Mouse (Mus musculus) C2C12 (cell line): ENCODE measurements around the gene Smad1.

Experiments
- CEBPB ChIP-seq: IDR thresholded peaks from one replicate; pipeline ENCODE4 v1.6.1; 2011; ENCODE audit warnings: low read depth, mild to moderate bottlenecking, control low read depth, moderate library complexity
- CTCF ChIP-seq: IDR thresholded peaks from one replicate; pipeline ENCODE4 v1.5.1; 2011; ENCODE audit not compliant: control insufficient read depth, insufficient read depth, insufficient read length
- MYOG ChIP-seq: IDR thresholded peaks from one replicate; pipeline ENCODE4 v1.6.1; 2011; ENCODE audit not compliant: control insufficient read depth, insufficient read length; ENCODE audit errors: extremely low read depth
- USF1 ChIP-seq: IDR thresholded peaks from one replicate; pipeline ENCODE4 v1.6.1; 2011; ENCODE audit warnings: low read depth, mild to moderate bottlenecking, control low read depth, moderate library complexity

DNA sequence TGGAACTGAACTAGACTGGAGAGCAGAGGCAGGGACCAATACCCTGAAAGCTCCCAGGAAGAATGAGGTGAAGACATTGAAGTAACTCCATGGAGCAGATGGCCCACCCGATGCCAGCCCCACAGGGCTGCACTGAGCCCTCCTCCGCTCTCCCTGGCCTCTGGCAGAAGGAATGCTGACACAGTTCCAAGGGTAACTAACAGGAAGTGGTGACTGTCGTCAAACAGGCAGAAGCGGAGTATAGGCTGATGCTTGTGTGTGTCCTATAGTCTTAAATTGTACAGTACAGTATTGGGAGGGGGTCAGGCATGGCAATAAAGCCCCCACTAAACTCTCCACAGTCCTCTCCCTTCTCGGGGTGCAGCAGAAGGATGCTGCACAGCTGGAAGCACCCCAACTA lies 24.9 kb downstream of the Smad1 start:
- TF ChIP-seq USF1: no peak
- TF ChIP-seq CTCF: no peak
- TF ChIP-seq MYOG: no peak
- TF ChIP-seq CEBPB: no peak
